Mouse (Mus musculus) heart, embryonic 14.5 days (tissue): ENCODE results near the gene Kctd12. TPM values are rescaled to one million over a fixed set of nuclear protein-coding genes. Genes with fewer than 3 reads are reported as not detected.

Experiments
- ATAC-seq: fragments of 200-750 bp; cut with Nextera tagmentation; 2 replicates; pipeline ENCODE4 v1.8.0; 2017; ENCODE audit warnings: low read depth, moderate TSS enrichment; ENCODE audit not compliant: insufficient number of reproducible peaks, insufficient read depth, low FRiP score
- H3K27ac ChIP-seq, 2 experiments: fragments of 200-500 bp in 1 of 2; fragments of 300-500 bp in 1 of 2; sonication (generic) in 1 of 2; replicated peaks in 1 of 2; 2 replicates each; pipeline ENCODE4 v1.5.1; 2012 to 2014; ENCODE audit warnings: low read depth in 2 of 2, low read length in 2 of 2, control low read depth in 1 of 2, mild to moderate bottlenecking in 1 of 2, mixed read lengths in 1 of 2; ENCODE audit not compliant: control insufficient read depth in 1 of 2, insufficient read depth in 1 of 2
- H3K27me3 ChIP-seq: fragments of 300-500 bp; sonication (generic); 2 replicates; pipeline ENCODE4 v1.6.1; 2014; ENCODE audit warnings: mild to moderate bottlenecking, low read length, control low read depth; ENCODE audit not compliant: control insufficient read depth, insufficient read depth
- H3K36me3 ChIP-seq: fragments of 300-500 bp; sonication (generic); 2 replicates; pipeline ENCODE4 v1.6.1; 2014; ENCODE audit warnings: mild to moderate bottlenecking, control low read depth, low read length, mixed read lengths; ENCODE audit not compliant: control insufficient read depth, insufficient read depth
- H3K4me1 ChIP-seq, 2 experiments: fragments of 200-500 bp in 1 of 2; fragments of 300-500 bp in 1 of 2; sonication (generic) in 1 of 2; 2 replicates each; pipeline ENCODE4 v1.6.1; 2012 to 2014; ENCODE audit warnings: low read length in 2 of 2, control low read depth in 1 of 2, mixed read lengths in 1 of 2; ENCODE audit not compliant: control insufficient read depth in 2 of 2, insufficient read depth in 2 of 2
- H3K4me2 ChIP-seq: fragments of 300-500 bp; sonication (generic); 2 replicates; pipeline ENCODE4 v1.6.1; 2014; ENCODE audit warnings: mild to moderate bottlenecking, low read length
- H3K4me3 ChIP-seq, 2 experiments: fragments of 200-500 bp in 1 of 2; fragments of 300-500 bp in 1 of 2; sonication (generic) in 1 of 2; 2 replicates each; pipeline ENCODE4 v1.5.1; 2012 to 2014; ENCODE audit warnings: low read length in 2 of 2, mild to moderate bottlenecking in 2 of 2, control low read depth in 1 of 2, low read depth in 1 of 2, moderate library complexity in 1 of 2; ENCODE audit not compliant: control insufficient read depth in 1 of 2, insufficient read depth in 1 of 2
- H3K9ac ChIP-seq: fragments of 300-500 bp; sonication (generic); 2 replicates; pipeline ENCODE4 v1.6.1; 2014; ENCODE audit warnings: mild to moderate bottlenecking, low read length
- H3K9me3 ChIP-seq: fragments of 300-500 bp; sonication (generic); 2 replicates; pipeline ENCODE4 v1.6.1; 2016; ENCODE audit warnings: low read length, control low read depth; ENCODE audit not compliant: control insufficient read depth
- WGBS: fragments of 180-500 bp; shearing (Covaris S2); extraction: QIAGEN DNeasy Blood & Tissue Kit; methylation state at CpG from one replicate; pipeline ENCODE4 v1.1.7; 2014; 5-methylcytosine and 5-hydroxymethylcytosine counted together
- polyA plus RNA-seq: library from polyadenylated mRNA; unstranded; fragments of >200 nt; fragmentation: Nextera tagmentation; extraction: Ambion mirVana; gene quantifications from 2 replicates; pipeline ENCODE4 v1.2.1, GENCODE M21; 2014

The Kctd12 gene
- polyA plus RNA-seq, 1 experiment from 2014 or later: 9.0 TPM

GRCm38 (mm10) chr14:102965841-102966240, 16.6 kb downstream of the Kctd12 start:
- WGBS: 72% methylated on average over 1 of the region's 1 CpGs

GRCm38 (mm10) chr14:102962019-102962418, 20.4 kb downstream of the Kctd12 start:
- Histone ChIP-seq H3K4me2 (no peak overlapping the region), H3K27me3 (no peaks in the 10 kb centered on the region), H3K9me3 (no peaks in the 10 kb centered on the region), H3K36me3 (no peaks in the 10 kb centered on the region), H3K27ac (no peak overlapping the region), H3K4me1 (peaks cover 2 to 5% of the 10 kb centered on the region in 2 experiments; a peak in 3 of 4 replicates), H3K4me3 (no peak overlapping the region), H3K9ac (no peak overlapping the region)
- ATAC-seq: no peak
- 83% methylated on average over 2 of the region's 2 CpGs for WGBS

More at GRCm38 (mm10) chr14:102965841-102966240, 16.6 kb downstream of the Kctd12 start:
- H3K9me3 ChIP-seq: no peaks in the 10 kb centered on the region
- no peak overlapping the region for H3K4me2 ChIP-seq
- no peaks in the 10 kb centered on the region for H3K36me3 ChIP-seq
- no peak overlapping the region for H3K4me3 ChIP-seq
- no peak for ATAC-seq
- peaks cover 2 to 12% of the 10 kb centered on the region in 2 experiments; a peak in 3 of 4 replicates for H3K4me1 ChIP-seq
- H3K9ac ChIP-seq: no peak overlapping the region
- no peak overlapping the region for H3K27ac ChIP-seq
- H3K27me3 ChIP-seq: no peaks in the 10 kb centered on the region

GRCm38 (mm10) chr14:102953511-102953910, 28.9 kb downstream of the Kctd12 start:
- 32% methylated on average over 8 of the region's 8 CpGs for WGBS
- Histone ChIP-seq H3K4me2 (no peak overlapping the region), H3K36me3 (no peaks in the 10 kb centered on the region), H3K27ac (no peak overlapping the region), H3K4me3 (no peak overlapping the region), H3K4me1 (no peaks in the 10 kb centered on the region), H3K9ac (no peak overlapping the region), H3K9me3 (no peaks in the 10 kb centered on the region), H3K27me3 (no peaks in the 10 kb centered on the region)
- ATAC-seq: no peak

DNA sequence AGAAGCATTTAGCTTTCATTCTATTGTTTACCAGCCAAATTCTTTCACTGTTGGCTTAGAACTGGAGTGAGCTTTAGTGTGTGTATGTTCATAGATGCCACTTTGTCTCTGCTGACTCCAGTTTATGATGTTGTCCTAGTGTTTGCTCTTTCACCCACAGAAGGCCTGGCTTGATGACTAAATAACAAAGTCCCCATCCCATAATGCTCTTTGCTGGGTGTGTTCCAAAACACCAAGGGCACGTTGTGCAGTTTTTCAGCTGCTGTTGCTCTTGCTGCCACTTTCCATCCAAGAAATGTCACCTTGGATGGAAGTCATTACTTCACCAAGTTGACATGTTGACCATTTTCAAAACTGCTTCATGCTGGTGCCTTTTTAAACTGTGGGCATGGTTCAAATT, 30.5 kb downstream of the Kctd12 start:
- no peaks in the 10 kb centered on the region for H3K27me3 ChIP-seq
- H3K36me3 ChIP-seq: no peaks in the 10 kb centered on the region
- H3K27ac ChIP-seq: no peak overlapping the region
- H3K4me3 ChIP-seq: no peak overlapping the region
- WGBS: 73% methylated on average over 1 of the region's 1 CpGs
- no peaks in the 10 kb centered on the region for H3K4me1 ChIP-seq
- no peak overlapping the region for H3K9ac ChIP-seq
- no peaks in the 10 kb centered on the region for H3K9me3 ChIP-seq
- no peak for ATAC-seq
- H3K4me2 ChIP-seq: no peak overlapping the region

DNA sequence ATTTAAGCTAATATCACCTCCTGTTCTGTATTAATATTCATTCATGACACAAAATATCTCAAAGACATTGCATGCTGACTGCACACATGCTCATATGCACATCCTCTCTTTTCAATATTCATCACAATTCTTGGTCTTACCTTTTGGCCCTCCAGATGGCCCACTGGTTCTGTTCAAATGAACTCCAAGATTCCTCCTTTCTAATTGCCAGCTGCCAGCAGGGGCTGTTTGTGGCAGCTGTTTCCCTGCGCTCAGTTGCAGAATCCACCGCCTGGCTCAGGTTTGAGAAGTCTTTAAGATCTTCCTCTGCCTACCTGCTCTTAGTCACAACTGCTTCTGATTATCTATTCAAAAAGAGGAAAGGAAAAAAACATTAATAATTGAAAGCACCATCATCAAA, 34.6 kb downstream of the Kctd12 start:
- no peak for ATAC-seq
- Histone ChIP-seq H3K9ac (no peak overlapping the region), H3K4me1 (no peaks in the 10 kb centered on the region)

DNA sequence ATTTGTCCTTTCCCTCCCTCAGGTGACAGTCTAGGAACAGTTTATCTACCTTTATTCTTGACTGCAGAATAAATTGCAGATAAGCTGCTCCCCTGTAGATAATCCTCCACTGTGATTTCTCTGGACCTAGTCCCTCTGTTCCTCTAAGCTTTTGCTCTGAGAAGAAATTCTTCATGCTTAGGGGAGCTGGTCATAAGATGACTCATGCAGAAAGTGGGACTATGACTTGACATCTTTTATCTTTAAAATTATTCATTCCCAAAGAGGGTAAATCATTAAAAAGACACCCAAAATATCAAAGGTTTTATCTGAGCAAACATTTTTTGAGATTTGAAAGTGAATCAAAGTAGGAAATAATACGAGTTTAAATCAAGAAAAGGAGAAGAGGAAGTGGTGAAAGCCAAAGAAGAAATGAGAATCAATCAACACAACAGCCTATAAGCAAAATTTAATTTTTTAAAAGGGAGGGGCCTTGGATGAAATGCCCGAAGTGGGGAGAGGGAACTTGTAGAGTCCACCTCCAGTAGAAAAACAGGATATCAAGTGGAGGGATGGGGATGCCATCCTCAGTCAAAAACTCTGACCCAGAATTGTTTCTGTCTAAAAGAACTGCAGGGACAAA, 40.1 kb downstream of the Kctd12 start:
- H3K27ac ChIP-seq: no peak overlapping the region
- no peaks in the 10 kb centered on the region for H3K9me3 ChIP-seq
- no peak for ATAC-seq
- no peaks in the 10 kb centered on the region for H3K4me1 ChIP-seq
- no peak overlapping the region for H3K4me2 ChIP-seq
- 69% methylated on average over 2 of the region's 2 CpGs for WGBS
- no peaks in the 10 kb centered on the region for H3K36me3 ChIP-seq
- no peak overlapping the region for H3K9ac ChIP-seq
- H3K4me3 ChIP-seq: no peak overlapping the region
- no peaks in the 10 kb centered on the region for H3K27me3 ChIP-seq

More for the DNA sequence above, 34.6 kb downstream of the Kctd12 start:
- no peak overlapping the region for H3K4me3 ChIP-seq
- H3K4me2 ChIP-seq: no peak overlapping the region
- 65% methylated on average over 2 of the region's 2 CpGs for WGBS
- H3K9me3 ChIP-seq: no peaks in the 10 kb centered on the region
- no peaks in the 10 kb centered on the region for H3K27me3 ChIP-seq
- H3K27ac ChIP-seq: no peak overlapping the region
- no peaks in the 10 kb centered on the region for H3K36me3 ChIP-seq

DNA sequence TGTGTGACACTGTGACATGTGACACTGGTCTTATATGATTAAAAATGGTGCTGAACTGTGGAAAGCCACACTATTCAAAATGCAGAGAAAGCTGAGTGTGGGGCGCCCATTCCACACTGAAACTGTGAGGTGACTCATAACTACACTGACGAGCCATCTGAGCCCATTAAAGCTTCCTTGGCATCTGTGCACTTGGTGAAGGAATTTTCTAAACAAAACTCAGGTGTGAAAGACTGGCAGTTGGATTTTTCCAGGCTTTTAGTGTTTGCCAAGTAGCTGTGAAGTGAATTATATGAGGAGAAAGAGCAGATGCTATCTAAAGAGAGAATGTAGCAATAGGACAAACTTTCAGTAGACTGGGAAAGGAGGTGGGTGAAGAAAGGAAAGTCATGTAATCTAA, 47.6 kb downstream of the Kctd12 start:
- no peak overlapping the region for H3K4me2 ChIP-seq
- H3K36me3 ChIP-seq: no peaks in the 10 kb centered on the region
- H3K27me3 ChIP-seq: no peaks in the 10 kb centered on the region
- no peak overlapping the region for H3K9ac ChIP-seq
- no peak overlapping the region for H3K4me3 ChIP-seq
- no peak overlapping the region for H3K27ac ChIP-seq
- ATAC-seq: no peak
- 70% methylated on average over 2 of the region's 2 CpGs for WGBS
- H3K9me3 ChIP-seq: no peaks in the 10 kb centered on the region
- 0 out of 4 replicates have a peak, but pooled peaks cover 0 to 3% of the 10 kb centered on the region in 2 experiments for H3K4me1 ChIP-seq

DNA sequence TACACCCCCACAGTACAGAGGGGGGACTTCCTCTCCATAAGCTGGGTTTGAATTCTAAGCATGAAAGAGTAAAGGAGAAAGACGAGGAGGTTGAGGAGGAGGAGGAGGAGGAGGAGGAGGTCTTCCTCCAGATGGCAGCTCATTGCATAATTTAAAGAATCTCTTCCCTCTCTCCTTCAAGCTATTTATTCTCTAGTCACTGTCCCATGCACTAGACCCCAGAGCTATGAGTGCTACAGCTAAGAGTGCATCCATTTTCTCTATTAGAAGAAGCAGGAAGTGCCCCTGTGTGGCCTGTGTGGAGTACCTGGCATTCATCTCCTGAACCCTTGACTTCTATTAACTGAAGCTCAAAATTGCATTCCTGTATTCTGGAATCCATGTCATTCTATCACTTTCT, 51.5 kb downstream of the Kctd12 start:
- H3K9me3 ChIP-seq: no peaks in the 10 kb centered on the region
- H3K27me3 ChIP-seq: no peaks in the 10 kb centered on the region
- H3K9ac ChIP-seq: no peak overlapping the region
- no peak overlapping the region for H3K4me3 ChIP-seq
- no peak for ATAC-seq
- H3K4me2 ChIP-seq: no peak overlapping the region
- H3K4me1 ChIP-seq: 0 out of 4 replicates have a peak, but pooled peaks cover 0 to 3% of the 10 kb centered on the region in 2 experiments
- WGBS: 60% methylated on average over 1 of the region's 1 CpGs
- no peak overlapping the region for H3K27ac ChIP-seq
- H3K36me3 ChIP-seq: no peaks in the 10 kb centered on the region
